Mouse (Mus musculus) ES-E14 (cell line): Measurements from ENCODE around the gene Arih2. TPM values are rescaled to one million over a fixed set of nuclear protein-coding genes. Genes with fewer than 3 reads are reported as not detected.
A peak's percentile ranks its signal among the peaks of the same experiment; 100 is the strongest.

ENCODE experiments used
- DNase-seq: peaks from one replicate; pipeline ENCODE4 v3.0.0-alpha.2; 2013; ENCODE audit warnings: low read depth, low spot score
- H3K27ac ChIP-seq: 2 replicates; pipeline ENCODE4 v1.5.1; 2012; ENCODE audit warnings: low read depth, mild to moderate bottlenecking, low read length, moderate library complexity, mixed read lengths; ENCODE audit not compliant: poor library complexity, insufficient read depth, severe bottlenecking
- H3K36me3 ChIP-seq: 2 replicates; pipeline ENCODE4 v1.6.1; 2012; ENCODE audit warnings: mild to moderate bottlenecking, low read length, moderate library complexity, mixed read lengths; ENCODE audit not compliant: control insufficient read depth, poor library complexity, insufficient read depth, severe bottlenecking
- H3K4me1 ChIP-seq, 2 experiments: fragments of 150-350 bp in 1 of 2; sonication (generic) in 1 of 2; 2 replicates each; pipeline ENCODE4 v1.6.1; 2012; ENCODE audit warnings: low read length in 2 of 2, mild to moderate bottlenecking in 1 of 2, mixed read lengths in 1 of 2; ENCODE audit not compliant: control insufficient read depth in 2 of 2, insufficient read depth in 2 of 2, poor library complexity in 1 of 2
- H3K4me3 ChIP-seq, 2 experiments: fragments of 150-350 bp in 1 of 2; sonication (generic) in 1 of 2; 2 replicates each; pipeline ENCODE4 v1.5.1; 2012; ENCODE audit warnings: low read length in 2 of 2, low read depth in 1 of 2, mild to moderate bottlenecking in 1 of 2, mixed read lengths in 1 of 2; ENCODE audit not compliant: insufficient read depth in 1 of 2, poor library complexity in 1 of 2, severe bottlenecking in 1 of 2
- H3K9ac ChIP-seq: 2 replicates; pipeline ENCODE4 v1.6.1; 2012; ENCODE audit warnings: low read depth, mild to moderate bottlenecking, low read length, mixed read lengths; ENCODE audit not compliant: poor library complexity, insufficient read depth, severe bottlenecking
- H3K9me3 ChIP-seq: fragments of 150-350 bp; sonication (generic); 2 replicates; pipeline ENCODE4 v1.6.1; 2012; ENCODE audit warnings: low read depth, mild to moderate bottlenecking, low read length; ENCODE audit not compliant: control insufficient read depth, insufficient read depth
- CHD2 ChIP-seq: IDR thresholded peaks from 2 replicates; pipeline ENCODE4 v1.6.1; 2014; ENCODE audit warnings: mild to moderate bottlenecking, low read depth, low read length, inconsistent platforms
- HCFC1 ChIP-seq: IDR thresholded peaks from 2 replicates; pipeline ENCODE4 v1.6.1; 2012; ENCODE audit warnings: low read length, inconsistent platforms, borderline replicate concordance; ENCODE audit not compliant: insufficient read depth
- MAFK ChIP-seq: IDR thresholded peaks from 2 replicates; pipeline ENCODE4 v1.6.1; 2014; ENCODE audit warnings: mild to moderate bottlenecking, low read depth, low read length, inconsistent platforms; ENCODE audit not compliant: insufficient read depth
- ZC3H11A ChIP-seq: IDR thresholded peaks from 2 replicates; pipeline ENCODE4 v1.6.1; 2012; ENCODE audit warnings: low read depth, mild to moderate bottlenecking, inconsistent platforms, low read length, borderline replicate concordance
- ZNF384 ChIP-seq: IDR thresholded peaks from 2 replicates; pipeline ENCODE4 v1.6.1; 2012; ENCODE audit warnings: low read depth, low read length, inconsistent platforms
- in situ Hi-C, 2 experiments: fragments of 600-800 bp; cut with MboI; formaldehyde crosslinking; loops; one replicate each; pipeline ENCODE4 v1.15.1; 2025; ENCODE audit warnings: low sequenced_read_pairs in 2 of 2, inconsistent platforms in 1 of 2; ENCODE audit not compliant: unreplicated experiment in 2 of 2
- total RNA-seq: library from RNA; depleted of rRNA; stranded (reverse); fragments of 300-350 nt; gene quantifications from 2 replicates; pipeline ENCODE4 v1.2.3, GENCODE M21; 2012

The Arih2 gene
- total RNA-seq, 1 experiment, result 128 TPM

- Histone ChIP-seq H3K9ac (no peak overlapping the region), H3K36me3 (peaks cover 12% of the 10 kb centered on the region), H3K4me3 (no peak overlapping the region), H3K4me1 (no peaks in the 10 kb centered on the region; a peak in 1 of 4 replicates), H3K27ac (no peak overlapping the region), H3K9me3 (no peaks in the 10 kb centered on the region)
- in situ Hi-C loops, result no loop called here
- TF ChIP-seq MAFK (no peak), HCFC1 (no peak), CHD2 (no peak), ZNF384 (no peak), ZC3H11A (no peak)
- DNase-seq, result no peak
These were observed 30.8 kb upstream of the Arih2 start for GRCm38 (mm10) chr9:108680026-108680425.

- Histone ChIP-seq H3K9me3 (no peaks in the 10 kb centered on the region), H3K36me3 (peaks cover 12% of the 10 kb centered on the region), H3K27ac (no peak overlapping the region), H3K4me3 (no peak overlapping the region), H3K9ac (no peak overlapping the region), H3K4me1 (no peaks in the 10 kb centered on the region)
- TF ChIP-seq CHD2 (no peak), ZC3H11A (no peak), HCFC1 (no peak), MAFK (no peak), ZNF384 (no peak)
- peak; percentile 86 for DNase-seq
- in situ Hi-C loops, result no loop called here
These were observed 24.0 kb upstream of the Arih2 start for GRCm38 (mm10) chr9:108673151-108673550.

GRCm38 (mm10) chr9:108669875-108670274 lies 20.7 kb upstream of the Arih2 start:
- H3K9me3 ChIP-seq, result no peaks in the 10 kb centered on the region
- in situ Hi-C loops, result no loop called here
- no peak overlapping the region; the same call in 1 of the 2 replicates for H3K9ac ChIP-seq
- H3K36me3 ChIP-seq, result peaks cover 12% of the 10 kb centered on the region
- TF ChIP-seq ZNF384 (no peak), ZC3H11A (peak; percentile 33; the same call in 1 of the 2 replicates)
- no peaks in the 10 kb centered on the region; a peak in 1 of 4 replicates for H3K4me1 ChIP-seq
- no peak overlapping the region for H3K4me3 ChIP-seq
- no peak overlapping the region for H3K27ac ChIP-seq
- DNase-seq, result no peak

GRCm38 (mm10) chr9:108662660-108663059 lies 13.5 kb upstream of the Arih2 start:
- peaks cover 2 to 4% of the 10 kb centered on the region in 2 experiments; a peak in 1 of 4 replicates for H3K4me1 ChIP-seq
- in situ Hi-C loops, result no loop called here
- H3K9me3 ChIP-seq, result no peaks in the 10 kb centered on the region
- H3K4me3 ChIP-seq, result peak overlapping the region; percentile 93
- no peak for TF ChIP-seq ZC3H11A
- no peak for TF ChIP-seq CHD2
- TF ChIP-seq HCFC1, result no peak
- no peak for TF ChIP-seq ZNF384
- no peak for TF ChIP-seq MAFK
- H3K36me3 ChIP-seq, result no peaks in the 10 kb centered on the region
- H3K27ac ChIP-seq, result no peak overlapping the region
- H3K9ac ChIP-seq, result peak overlapping the region; percentile 89
- no peak for DNase-seq
